Mouse (Mus musculus) lung, postnatal 0 days (tissue): ENCODE data around the gene Zfp84.

ENCODE experiments used
- CTCF ChIP-seq: IDR thresholded peaks from 2 replicates; pipeline ENCODE4 v1.5.1; 2016; ENCODE audit warnings: antibody characterized with exemption, mild to moderate bottlenecking
- EP300 ChIP-seq: IDR thresholded peaks from 2 replicates; pipeline ENCODE4 v1.6.1; 2016; ENCODE audit warnings: antibody characterized with exemption, mild to moderate bottlenecking, control low read depth

DNA sequence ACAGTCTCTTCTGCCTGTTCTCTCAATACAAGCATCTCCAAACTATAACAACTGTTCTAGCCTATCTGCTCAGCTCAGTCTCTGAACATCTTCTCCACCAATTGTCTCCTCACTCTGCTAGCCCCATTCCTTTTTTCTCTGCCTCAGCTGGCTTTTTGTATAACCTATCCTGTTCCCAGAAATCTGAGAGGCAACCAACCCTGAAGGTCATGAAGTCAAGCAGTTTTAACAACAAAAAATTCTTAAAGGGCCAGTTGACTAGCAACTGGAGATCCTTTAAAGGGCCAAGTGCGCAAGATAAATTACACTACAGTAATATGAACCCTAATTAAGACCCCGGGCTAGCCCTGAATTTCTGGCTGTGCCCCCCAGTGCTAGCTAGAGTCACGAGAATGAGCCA, 6.0 kb downstream of the Zfp84 start:
- TF ChIP-seq CTCF = no peak
- TF ChIP-seq EP300 = no peak
